Mouse (Mus musculus) left cerebral cortex, adult 9 months (tissue): ENCODE data around the gene Orm2.
A peak's percentile ranks its signal among the peaks of the same experiment; 100 is the strongest.

Experiments used
- DNase-seq, 2 experiments: peaks; one replicate each; pipeline ENCODE4 v3.0.0; 2022; ENCODE audit warnings: low spot score in 2 of 2

The Orm2 gene

DNA sequence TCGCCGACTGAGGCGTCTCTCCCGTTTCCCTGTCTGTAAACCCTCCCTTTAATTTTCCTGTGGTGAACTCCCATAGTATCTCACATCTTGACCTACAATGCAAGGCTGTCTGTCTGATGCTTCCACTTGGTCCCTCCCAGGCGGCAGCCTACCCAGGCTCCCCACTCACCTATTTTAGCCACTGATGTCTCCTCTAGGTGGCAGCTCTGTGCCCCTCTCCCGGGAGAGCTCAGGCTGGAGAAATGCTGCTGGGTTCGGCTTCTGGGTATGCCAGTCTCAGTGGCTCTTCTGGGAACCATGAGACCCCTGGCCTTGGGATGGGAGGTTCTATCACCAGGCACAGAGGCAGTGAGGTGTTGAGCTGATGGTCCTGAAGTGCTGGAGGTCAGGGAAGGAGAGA is 15.2 kb downstream of the Orm2 start:
- DNase-seq: no peak

DNA sequence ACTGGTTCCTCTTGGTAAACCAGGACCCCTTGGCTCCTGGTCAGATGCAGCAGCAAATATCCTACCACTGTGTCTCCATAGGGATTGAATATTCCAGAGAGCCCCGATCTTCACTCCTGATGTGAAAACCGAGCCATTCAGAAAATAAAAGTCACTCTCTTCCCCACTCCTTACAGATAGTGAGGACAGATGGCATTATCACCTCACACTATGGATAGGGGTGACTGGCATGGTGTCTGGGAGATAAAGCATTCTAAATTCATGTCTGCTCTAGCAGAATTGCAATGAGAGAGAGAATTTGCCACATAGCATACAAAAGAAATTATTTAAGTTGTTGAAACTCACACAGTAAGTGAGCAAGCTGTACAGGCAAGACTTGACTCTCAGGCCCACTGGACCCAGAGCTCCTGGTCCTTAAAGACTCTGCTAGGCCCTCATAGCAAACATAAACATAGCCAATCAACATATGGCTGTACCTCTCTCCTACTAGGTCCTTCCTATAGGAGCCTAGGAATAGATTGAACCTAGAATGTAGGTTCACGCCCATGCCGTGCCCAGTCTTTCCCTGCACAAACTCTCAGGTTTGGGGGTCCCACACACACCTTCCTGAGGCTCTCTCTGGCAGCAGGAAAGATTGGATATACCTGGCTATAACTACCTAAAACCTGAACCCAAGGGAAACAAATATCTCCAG is 20.6 kb downstream of the Orm2 start:
- no peak for DNase-seq

DNA sequence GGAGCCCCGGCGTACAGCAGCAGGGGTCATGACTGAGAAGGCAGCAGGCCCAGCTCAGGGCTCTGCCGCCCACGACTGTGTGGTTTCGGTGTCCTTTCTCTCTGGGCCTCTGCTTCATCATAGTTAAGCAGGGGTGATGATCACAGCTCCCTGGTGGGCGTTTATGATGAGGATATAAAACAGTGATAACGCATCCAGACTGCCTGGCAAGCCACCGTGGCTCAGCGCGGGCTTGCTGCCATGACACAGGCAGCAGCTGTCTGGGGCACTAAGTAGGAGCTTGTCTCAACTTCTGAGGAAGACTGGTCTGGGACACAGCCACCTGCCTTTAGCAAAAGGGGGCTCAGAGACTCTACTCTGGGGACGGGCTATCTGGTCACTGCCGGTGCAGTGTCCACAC is 21.2 kb downstream of the Orm2 start:
- no peak for DNase-seq

DNA sequence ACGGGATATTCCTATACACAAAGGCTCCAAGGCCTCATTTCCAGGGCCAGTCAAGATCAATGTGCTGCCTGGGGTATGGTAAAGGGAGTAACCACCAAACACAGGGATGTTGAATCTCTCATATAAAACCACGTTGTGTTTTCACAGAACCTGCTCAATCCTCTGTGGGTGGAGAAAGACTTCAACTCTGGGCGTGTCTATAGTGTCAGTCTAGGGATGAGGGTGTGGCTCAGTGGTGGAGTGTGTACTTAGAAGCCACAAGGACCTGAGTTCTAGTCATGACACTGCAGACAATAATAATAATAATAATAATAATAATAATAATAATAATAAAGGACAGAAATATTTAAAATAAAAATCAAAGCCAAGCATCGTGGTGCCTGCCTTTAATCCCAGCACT is 22.0 kb downstream of the Orm2 start:
- DNase-seq: no peak

DNA sequence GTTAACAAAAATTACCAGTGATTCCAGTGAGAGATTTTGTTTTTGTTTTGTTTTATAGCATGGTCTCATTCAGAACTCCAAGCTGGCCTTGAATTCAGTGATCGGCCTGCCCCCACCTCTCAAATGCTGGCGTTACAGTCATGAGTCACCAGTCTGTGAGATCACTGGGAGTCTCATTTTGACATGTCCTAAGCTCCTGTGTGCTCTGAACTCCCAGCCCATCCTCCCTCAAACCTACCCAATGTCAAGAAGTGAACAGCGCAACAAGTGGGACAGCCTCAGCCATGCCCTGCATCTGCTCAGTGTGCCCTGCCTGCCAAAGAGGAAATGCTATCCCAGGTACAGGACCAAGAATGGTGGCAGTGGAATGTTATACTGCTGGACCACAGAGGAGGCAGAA is 23.0 kb downstream of the Orm2 start:
- DNase-seq: no peak

DNA sequence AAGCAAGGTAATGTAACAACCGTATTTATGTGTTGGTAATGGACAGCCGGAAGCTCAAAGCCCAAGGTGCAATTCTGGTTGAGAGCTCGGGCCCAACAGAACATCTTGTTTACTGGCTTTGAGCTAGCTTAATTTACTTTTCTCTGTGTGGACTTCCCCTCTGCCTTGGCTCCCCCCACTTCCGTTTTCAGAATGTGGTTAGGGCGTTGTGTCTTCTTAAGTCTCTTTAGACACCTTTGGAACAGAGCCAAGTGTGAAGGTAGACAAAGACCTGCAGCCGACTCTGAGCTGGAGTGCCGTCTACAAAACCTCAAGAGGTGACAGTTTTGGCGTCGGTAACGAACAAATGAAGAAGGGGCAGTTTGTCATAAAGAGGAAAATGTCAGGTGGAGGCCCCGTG is 23.5 kb downstream of the Orm2 start:
- no peak for DNase-seq

DNA sequence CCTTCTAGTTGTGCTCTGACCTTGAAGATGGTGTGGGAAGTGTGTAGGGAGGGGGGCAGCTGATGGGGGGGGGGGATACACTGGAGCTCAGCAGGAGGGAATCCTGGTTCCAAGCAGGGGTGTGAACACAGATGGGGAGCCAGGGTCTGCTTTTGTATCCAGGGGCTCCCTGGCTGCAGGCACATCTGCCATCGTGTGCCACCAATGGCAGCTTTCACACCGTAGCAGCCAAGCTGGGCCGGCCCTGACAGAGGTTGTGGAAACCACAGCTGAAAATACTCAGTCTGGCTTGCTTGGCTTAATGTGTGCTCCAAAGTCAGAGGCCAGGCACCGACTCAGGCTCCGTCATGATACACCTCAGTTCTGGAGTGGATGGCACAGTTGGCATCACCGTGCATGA is 25.8 kb downstream of the Orm2 start:
- no peak for DNase-seq

DNA sequence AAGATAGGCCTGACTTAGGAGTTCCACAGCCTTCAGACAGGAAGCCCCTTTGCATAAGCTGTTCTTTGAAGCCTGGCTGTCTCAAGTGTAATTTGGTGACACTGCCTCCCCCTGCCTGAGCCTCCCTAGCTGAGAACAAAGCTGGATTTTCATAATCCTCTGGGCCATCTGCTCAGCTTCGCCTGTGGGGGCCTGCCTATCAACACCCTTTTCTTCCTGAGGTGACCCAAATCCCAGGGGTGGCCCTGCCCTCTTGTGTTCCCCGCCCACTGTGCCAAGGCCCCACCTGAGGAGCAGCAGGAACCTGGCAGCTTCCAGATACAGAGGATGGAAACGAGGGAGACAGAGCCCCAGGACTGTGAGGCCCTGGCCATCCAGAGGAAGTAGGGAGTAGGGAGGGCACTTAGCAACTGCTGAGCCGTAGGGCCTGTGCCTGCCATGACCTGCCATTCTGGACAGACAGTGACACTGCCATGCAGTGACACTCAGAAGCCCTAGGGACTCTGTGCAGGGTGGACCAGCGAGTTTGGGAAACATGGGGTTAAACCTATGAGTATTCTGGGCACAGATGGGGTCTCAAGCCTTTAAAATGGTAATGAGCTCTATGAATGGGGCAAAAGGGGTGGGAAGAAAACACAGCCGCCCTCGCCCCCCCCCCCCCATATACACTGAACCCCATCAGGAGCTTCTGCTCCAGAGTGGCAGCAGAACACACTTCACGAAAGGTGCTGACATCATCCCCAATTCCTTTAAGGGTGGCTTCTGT is 27.1 kb downstream of the Orm2 start:
- DNase-seq: no peak

DNA sequence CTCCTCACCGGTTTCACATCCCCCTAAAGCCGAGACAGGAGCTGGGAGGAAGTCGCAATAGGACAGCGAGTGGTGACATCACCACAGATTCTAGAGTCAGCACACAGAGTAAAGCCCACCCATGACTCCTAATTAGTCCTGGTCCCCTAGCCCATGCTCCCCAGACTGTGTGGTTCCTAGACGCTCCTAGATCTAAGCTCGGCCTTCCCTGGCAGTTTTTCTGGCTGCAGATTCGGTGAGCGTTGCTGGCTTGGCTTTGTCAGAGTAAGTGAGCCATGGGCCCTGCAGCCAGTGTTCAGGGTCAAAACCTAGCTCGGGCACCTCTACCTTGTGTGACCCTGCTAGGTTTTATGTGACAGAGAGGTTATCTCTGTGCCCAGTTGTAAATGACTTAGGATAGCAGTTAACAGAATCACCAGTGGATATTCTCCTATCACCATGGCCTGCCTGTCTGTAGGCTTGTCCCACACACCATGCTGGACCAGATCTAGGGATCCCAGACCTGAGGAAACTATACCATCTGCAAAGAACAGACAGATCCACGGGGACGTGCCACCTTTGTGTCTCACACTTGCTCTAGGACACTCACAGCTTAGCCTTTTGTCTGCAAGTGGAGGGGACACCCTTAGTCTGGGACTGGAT is 27.8 kb downstream of the Orm2 start:
- DNase-seq: no peak

DNA sequence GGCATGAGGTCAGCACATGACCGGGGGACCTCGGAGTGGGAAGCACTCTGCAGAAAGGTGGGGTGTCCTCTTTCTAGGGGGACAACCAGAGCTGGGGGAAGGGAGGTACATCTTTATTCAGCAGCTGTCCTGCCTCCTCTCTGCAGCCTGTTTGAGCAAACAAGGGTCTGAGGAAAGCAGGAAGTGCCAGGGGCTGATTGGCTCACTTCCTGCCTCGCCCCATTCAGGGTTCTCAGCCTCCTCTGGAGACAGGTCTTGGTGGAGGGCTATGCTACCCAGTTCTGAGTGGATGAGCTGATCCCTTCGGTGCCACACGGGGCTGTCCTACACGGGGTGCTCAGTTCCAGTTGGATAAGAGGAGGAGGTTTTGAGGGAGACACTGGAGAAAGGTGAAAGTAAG is 29.1 kb downstream of the Orm2 start:
- no peak for DNase-seq

DNA sequence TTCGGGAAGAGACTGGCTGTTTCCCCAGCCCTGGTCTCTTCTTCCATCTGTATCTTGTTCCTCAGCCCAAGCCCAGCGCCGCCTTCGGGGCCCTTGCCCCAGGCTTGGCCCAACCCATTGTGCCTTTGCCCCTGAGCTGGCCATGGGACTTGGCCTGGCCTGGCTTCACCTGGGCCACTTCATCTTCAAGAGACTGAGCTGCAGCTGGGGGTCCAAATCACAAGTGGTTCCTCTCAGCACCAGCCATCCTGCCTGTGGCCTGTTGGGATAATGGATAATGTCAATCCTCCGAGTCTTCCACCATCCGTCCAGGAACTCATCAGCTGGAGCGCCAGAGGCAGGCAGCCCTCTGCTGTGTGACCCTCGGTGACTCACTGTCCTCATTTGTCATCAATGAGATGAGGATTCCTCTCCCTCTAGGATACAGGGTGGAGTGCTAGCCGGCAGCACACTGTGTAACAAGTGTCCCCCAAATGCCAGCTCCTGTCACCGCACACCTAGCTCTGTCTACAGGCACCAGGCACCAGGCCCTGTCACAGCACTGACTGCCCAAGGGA is 35.8 kb downstream of the Orm2 start:
- DNase-seq: no peak

DNA sequence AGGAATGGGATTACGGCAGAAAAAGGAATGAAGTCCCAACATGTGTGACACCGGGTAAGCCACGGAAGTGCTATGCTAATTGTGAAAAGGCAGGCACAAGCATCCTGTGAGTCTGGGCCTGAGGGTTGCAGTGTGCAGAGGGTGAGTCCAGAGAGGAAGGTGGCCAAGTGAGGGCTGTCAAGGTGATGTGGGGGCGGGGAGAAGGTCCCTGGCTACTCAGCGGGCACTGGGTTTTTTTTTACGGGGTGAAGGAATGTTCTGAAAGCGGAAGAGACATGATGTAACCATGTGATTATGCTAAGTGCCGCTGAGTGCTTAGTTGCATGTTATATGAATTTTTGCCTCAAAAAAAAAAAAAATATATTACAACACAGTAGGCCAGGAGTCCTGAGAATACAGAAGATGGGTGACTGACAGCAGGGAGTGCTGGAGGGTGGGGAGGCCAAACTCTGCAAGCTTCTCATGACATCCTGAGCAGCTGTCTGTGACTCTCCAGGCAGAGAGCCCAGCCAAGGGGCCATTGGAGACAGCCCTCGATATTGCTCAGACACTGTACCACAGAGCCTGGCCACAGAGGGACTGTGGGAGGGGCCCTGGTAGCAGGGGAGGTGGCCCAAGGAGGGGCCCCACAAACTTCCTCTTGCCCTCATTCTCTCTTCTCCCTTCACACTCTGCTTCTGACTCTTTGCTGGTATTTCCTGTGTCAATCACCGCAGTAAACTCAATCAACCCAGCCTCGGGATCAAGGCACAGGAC is 36.8 kb downstream of the Orm2 start:
- DNase-seq: peak in 1 of 2 experiments; percentile 19

DNA sequence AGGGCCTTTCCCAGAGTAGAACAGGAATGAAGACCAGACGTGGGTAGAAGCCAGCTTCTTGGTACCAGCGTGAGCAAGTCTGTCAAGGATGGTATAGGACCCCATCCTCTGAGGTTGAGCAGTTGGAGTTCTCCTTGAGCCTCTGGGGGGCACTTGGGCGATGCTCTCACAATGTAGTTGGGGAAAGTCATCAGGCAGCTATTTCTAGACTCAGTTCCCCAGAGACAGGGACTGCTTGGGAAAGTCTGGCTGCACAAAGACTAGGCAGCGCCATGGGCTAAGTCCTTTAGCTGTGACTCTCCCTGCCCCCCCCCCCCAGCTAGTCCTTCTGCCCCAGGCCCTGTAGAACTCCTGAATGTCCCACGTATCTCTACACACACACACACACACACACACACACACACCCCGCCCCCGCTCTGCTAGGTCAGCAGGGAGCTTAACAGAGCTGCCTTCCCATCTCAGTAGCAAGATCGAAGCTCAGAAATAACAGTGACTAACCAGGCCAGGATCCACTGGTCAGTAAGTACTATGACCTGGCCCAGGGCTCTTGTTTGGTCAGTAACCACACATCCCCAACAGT is 37.5 kb downstream of the Orm2 start:
- no peak for DNase-seq

DNA sequence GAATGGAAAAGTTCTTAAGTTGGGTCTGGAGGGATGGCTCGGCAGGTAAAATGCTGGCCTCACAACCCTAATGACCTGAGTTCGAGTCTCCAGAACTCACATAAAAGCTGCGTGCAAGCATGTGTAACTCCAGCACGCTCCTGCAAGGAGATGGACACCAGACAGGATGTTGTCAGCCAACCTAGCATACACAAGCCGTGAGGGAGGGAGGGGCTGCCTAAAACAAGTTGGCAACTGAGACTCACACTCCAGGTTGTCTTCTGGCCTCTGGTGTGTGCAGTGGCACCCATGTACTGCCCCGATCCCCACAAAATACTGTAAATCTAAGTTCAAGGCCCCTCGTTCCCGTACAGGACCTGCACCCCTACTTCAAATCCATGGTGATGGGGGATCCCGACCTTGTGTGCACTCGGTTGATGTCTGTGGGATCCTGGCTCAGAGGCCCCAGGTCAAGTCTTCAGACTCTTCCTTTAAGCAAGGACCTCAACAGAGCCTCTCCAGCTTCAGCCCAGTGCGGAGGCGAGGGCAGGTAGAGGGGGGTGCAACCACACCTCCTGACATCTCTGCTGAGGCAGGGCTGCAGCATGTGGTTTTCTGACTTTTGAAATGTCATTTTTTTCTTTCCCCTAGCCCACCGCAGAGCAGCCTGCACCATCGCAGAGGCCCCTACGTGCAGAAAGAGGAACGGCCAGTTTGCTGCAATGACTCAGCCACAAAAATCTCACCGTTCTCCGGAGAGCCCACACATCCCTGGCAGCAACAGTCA is 38.5 kb downstream of the Orm2 start:
- no peak for DNase-seq

DNA sequence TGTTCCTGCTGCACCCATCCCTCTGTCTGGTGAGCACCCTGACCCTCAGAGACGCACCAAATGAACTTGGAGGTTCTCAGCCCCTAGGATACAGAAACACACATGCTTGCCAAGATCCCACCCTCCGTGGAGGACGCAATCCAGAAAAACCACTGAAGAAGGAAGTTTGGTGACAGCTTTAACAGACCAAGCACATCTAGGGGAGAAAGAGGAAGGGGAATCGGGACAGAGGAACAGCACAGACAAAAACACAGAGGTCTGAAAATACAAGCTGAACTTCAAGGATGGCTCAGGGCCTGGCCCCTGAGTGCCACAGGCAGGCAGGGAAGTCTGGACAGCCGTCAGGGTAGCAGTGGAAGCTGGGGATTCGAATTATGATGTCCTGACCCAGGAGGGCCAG is 39.4 kb downstream of the Orm2 start:
- no peak for DNase-seq

DNA sequence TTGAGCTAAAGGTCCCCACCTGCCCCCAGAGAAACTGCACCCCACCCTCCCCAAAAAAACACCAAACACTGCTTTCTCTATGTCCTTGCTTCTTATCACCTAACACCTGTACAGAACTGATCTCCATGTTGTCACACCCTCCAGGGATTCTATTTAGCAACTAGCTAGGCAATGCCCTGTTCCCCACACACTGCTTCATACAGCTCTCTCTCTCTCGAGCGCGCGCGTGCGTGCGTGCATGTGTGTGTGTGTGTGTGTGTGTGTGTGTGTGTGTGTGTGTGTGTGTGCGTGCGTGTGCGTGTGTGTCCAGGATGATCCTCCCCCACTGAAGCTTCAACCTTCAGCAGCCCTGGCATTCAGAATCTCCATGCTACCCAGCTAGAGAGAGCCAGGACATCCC is 39.8 kb downstream of the Orm2 start:
- no peak for DNase-seq

DNA sequence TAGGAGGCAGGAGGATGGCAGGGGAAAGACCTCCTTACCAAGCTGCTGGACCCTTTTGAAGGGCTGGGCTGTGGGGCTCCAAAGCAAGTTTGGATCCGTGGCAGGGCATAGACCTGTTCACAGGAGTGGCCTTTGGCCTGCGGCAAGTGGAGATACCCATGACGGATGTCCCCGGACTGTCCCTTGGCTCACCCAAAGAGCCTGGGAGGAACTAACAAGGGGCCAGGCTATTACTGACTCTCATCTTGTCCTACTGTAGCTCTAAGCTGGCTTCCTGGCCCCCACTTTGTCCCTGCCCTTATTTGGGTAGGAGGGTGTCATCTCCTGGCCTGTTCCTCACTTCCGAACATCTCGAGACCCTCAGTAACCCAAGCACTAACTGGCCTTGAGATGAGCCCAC is 40.3 kb downstream of the Orm2 start:
- DNase-seq: no peak

DNA sequence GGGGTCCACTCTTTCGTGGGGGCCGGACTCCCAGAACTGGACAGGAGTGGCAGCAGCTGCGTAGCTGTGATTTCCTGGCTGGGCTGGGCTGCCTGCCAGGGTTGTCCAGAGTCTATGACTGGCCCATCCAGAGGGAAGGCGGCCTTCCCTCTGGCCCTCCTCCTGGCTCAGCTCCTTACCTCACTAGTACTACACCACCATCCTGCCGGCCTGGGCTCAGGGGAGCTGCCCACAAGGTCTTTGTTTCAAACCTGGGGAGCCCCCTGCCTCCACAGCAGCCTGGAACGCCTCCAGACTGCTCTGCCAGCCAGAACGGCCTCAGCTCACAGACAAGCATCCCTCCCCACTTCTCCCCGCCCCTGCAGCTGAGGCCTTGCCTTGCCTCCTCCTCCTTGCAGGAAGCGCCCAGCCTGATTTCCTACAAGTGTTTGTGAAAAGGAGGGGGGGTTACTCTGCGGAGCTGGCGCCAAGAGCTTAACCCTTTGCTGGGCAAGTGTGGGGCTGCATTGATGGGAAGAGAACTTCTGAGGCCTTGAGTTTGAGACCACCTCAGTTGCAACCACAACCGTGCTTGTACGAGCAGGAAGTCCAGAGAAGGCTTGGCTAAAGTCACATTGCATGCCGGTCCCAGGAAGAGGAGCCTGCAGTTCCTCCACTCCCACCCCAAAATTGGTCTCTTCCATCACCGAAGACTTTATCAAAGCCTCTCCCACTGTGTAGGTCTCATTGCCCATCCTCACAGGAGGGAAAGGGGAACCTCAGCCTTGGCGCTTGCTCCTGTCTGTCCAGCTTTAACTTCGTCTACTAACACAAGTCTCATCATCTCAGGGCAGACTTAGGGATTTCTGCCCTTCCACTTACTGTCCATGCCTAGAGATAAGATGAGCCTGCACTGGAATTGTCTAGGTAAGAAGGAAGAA is 41.1 kb downstream of the Orm2 start, which contains the start of gene Akna:
Gene Akna, minus strand, starts transcription at position 315 of the 920 bp plus-strand sequence.
- DNase-seq: peak in 1 of 2 experiments; percentile 64

DNA sequence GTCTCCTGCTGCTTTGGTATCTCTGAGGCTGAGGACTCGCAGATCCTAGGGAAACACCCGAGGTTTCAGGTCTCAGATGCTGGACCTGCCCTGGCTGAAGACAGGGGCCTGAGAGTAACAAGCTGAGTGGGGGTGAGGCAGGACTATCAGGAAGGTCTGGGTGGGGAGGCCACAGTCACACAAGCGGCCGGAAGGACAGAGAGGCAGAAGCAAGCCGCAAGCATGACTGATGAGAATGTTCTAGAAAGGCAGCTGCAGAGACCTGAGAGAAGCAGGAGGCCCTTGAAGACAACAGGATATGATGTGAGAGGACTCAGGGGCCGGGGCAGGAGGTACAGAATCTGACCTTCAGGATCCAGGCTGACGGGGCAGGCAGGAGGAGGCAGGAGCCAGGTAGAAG is 42.0 kb downstream of the Orm2 start:
- DNase-seq: no peak

DNA sequence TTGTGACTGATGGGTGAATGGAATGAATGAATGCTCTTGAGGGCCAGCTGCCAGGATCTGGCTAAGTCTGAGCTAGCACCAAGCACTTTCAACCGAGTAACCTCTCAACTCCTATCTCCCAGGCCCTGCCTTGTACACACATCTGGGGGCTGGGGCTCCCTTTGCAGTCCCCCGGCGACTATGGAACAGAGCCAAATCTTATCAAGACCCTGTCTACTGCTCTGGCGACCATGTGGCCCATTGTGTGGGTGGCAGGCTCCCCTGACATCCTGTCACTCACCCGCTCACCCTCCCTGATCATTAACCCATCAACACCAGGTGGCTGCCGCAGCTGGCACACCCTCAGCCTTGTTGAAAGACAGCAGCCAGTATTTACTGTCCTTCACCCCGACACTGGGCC is 42.8 kb downstream of the Orm2 start:
- DNase-seq: no peak
